Mouse (Mus musculus): ENCODE measurements around the gene Frat2. TPM values are rescaled to one million over a fixed set of nuclear protein-coding genes. Genes with fewer than 3 reads are reported as not detected.

The Frat2 gene
- polyA plus RNA-seq, 1 experiment, result 5.8 TPM

DNA sequence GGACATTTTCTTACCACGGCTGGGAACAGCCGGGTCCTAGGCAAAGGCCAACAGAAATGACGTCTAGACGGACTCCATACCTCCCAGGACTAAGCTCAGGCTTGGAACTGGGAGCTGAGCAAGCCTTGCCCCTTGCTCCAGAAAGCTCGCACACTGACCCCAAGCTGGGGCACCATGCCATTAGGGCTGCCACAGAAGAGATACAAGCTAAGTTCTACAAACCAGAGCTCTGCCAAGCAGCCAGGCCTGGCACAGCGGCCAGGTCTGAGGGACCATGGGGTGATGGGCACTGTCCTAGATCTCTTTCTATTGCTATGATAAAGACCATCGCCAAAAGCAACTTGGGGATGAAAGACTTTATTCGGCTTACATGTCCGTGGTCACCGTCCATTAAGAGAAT, 35.4 kb downstream of the Frat2 start:
- H3K4me3 ChIP-seq (ENCODE audit: insufficient read depth, low read length), result no peak overlapping the region
- no peak for TF ChIP-seq CTCF (IDR thresholded peaks at IDR 0.05; ENCODE audit: extremely low read depth, insufficient read depth, low read length)
- TF ChIP-seq POLR2A (IDR thresholded peaks at IDR 0.05; ENCODE audit: extremely low read depth, insufficient read depth, low read length), result no peak

DNA sequence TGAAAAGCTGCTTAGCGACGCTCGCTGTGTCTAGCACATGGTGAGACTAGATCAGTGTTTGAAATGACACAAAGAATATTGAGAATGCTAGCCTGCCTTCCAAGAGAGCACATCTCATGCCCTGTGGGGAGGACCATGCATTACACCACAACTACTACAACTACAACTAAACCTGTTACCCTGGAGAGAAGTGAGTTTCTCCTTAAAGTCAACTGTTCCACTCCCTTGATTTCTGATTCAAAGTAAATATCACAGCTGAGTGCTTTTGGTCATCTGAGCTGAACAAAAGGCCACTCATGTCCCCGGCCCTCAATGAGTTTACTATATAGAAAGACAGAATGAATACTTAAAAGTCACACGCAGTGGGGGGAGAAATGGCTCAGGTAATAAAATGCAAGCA, 37.9 kb downstream of the Frat2 start:
- Histone ChIP-seq H3K4me1 (ENCODE audit: control insufficient read depth, insufficient read depth, low read length) (no peaks in the 10 kb centered on the region), H3K27ac (ENCODE audit: insufficient read depth, low read length) (no peak overlapping the region), H3K4me3 (ENCODE audit: insufficient read depth, low read length) (no peak overlapping the region)
- TF ChIP-seq POLR2A (IDR thresholded peaks at IDR 0.05; ENCODE audit: extremely low read depth, insufficient read depth, low read length) (no peak), CTCF (IDR thresholded peaks at IDR 0.05; ENCODE audit: extremely low read depth, insufficient read depth, low read length) (no peak)

More for the DNA sequence above, 35.4 kb downstream of the Frat2 start:
- Histone ChIP-seq H3K4me1 (ENCODE audit: control insufficient read depth, insufficient read depth, low read length) (no peaks in the 10 kb centered on the region), H3K27ac (ENCODE audit: insufficient read depth, low read length) (no peak overlapping the region)

DNA sequence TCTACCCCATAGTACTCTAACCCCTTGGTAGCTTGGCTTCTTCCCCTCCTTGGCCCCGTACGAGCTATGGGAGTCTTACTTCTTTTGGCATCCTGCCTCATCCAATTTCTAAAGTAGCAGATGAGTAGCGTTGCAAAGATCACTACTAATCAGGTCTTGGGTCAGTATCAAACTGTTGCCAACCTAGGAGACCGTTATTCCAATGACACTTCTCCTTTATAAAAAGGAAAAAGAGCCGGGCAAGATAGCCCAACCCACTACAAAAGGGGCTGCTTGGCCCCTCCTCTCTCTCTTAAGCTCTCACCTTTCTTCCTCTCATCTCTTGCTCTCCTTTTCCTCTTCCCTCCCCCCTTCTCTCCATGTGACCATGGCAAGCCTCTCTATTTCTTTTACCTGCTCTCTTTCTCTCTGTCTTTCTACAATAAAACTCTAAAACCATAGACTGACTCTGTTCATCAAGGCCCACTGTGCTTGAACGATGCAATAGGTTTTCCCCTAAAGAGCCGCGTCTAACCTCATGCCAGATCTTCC, 39.8 kb downstream of the Frat2 start:
- TF ChIP-seq CTCF (IDR thresholded peaks at IDR 0.05; ENCODE audit: extremely low read depth, insufficient read depth, low read length) (no peak), POLR2A (IDR thresholded peaks at IDR 0.05; ENCODE audit: extremely low read depth, insufficient read depth, low read length) (no peak)
- Histone ChIP-seq H3K4me3 (ENCODE audit: insufficient read depth, low read length) (no peak overlapping the region), H3K4me1 (ENCODE audit: control insufficient read depth, insufficient read depth, low read length) (no peaks in the 10 kb centered on the region), H3K27ac (ENCODE audit: insufficient read depth, low read length) (no peak overlapping the region)

DNA sequence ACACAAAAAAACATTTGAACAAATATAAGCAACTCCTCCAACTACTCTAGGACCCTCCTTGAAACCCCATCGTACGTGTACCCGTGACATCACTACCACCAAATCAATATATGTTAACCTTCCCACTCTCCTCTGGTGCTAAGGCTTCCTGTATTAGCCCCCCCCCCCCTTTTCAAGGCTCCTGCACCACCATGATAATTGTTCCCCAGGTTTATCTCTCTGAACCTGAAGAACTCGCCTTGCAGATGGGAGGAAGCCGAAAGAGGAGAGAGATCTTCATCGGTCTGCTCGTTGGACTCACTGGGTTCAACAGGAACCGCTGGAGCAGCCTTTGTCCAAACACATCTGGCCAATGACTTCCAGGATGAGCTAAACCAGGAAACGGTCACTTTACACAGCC, 40.4 kb downstream of the Frat2 start:
- H3K4me1 ChIP-seq (ENCODE audit: control insufficient read depth, insufficient read depth, low read length), result no peaks in the 10 kb centered on the region
- TF ChIP-seq POLR2A (IDR thresholded peaks at IDR 0.05; ENCODE audit: extremely low read depth, insufficient read depth, low read length), result no peak
- TF ChIP-seq CTCF (IDR thresholded peaks at IDR 0.05; ENCODE audit: extremely low read depth, insufficient read depth, low read length), result no peak
- no peak overlapping the region for H3K27ac ChIP-seq (ENCODE audit: insufficient read depth, low read length)
- no peak overlapping the region for H3K4me3 ChIP-seq (ENCODE audit: insufficient read depth, low read length)

DNA sequence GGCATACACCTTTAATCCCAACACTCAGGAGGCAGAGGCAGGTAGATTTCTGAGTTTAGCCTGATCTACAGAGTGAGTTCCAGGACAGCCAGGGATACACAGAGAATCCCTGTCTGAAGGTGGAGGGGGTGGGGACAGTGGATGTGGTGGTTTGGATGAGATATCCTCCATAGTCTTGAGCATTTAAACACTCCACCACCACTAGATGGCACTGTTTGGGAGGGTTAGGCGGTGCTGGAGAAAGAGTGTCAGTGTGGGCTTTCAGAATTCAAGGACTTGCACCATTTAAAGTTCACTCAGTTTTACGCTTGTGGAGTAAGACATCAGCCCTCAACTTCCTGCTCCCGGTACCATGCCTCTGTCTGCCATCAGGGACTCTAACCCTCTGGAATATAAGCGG, 42.1 kb downstream of the Frat2 start:
- Histone ChIP-seq H3K27ac (ENCODE audit: insufficient read depth, low read length) (no peak overlapping the region), H3K4me1 (ENCODE audit: control insufficient read depth, insufficient read depth, low read length) (no peaks in the 10 kb centered on the region), H3K4me3 (ENCODE audit: insufficient read depth, low read length) (no peak overlapping the region)
- no peak for TF ChIP-seq CTCF (IDR thresholded peaks at IDR 0.05; ENCODE audit: extremely low read depth, insufficient read depth, low read length)

DNA sequence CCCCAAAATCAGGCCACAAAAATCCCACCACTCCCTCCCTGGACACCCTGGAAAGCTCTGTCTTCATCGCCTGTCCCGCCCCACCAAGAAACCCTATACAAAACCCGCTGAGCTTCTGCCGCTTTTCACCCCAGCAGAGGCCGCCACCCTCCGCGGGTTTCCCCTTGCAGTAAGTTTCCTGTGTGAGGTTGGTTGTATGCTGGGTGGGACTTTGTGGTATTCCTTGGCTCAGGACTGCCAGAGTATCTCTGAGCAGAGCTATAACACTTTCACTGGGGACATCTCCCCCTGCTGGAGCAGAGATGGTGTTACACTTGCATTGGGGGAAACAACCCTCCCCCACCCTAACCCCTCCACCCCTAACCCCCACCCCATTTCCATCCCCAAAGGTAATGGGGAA, 44.6 kb downstream of the Frat2 start:
- no peak overlapping the region for H3K4me3 ChIP-seq (ENCODE audit: insufficient read depth, low read length)
- no peaks in the 10 kb centered on the region for H3K4me1 ChIP-seq (ENCODE audit: control insufficient read depth, insufficient read depth, low read length)
- TF ChIP-seq CTCF (IDR thresholded peaks at IDR 0.05; ENCODE audit: extremely low read depth, insufficient read depth, low read length) (0 out of 2 replicates have a peak, but pooled peaks have one; percentile 14), POLR2A (IDR thresholded peaks at IDR 0.05; ENCODE audit: extremely low read depth, insufficient read depth, low read length) (no peak)
- no peak overlapping the region for H3K27ac ChIP-seq (ENCODE audit: insufficient read depth, low read length)

DNA sequence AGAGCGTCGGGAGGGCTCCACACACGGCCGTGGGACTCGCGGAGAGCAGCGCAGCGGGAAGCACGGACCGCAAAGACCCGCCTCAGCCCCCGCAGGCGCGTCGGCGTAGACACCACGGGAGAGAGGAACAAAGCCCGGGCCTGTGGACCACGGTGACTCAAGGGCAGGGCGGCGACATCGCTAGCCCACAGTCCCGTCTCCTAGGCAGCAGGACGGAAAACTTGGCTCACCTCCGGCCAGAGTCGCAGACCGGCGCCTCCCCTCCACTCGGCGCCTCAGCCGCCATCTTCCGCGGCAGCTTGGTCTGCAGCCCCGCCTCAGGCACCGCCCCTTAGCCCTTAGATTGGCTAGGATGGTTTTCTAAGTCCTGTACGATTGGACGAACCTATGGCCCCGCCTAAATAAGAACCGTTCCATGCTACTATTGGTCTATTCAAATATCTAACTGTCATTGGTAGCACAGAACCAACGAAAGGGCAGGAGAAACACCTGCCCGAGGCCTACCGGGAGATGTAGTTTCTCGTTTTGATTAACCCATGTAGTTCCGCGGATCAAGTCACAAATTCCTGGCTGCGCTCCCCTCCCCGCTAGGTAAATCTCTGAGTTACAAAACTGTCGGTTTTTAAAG, 46.1 kb downstream of the Frat2 start, which contains the start of gene Arhgap19:
Gene Arhgap19 (minus strand): TSS at position 306 of the 628 bp plus-strand sequence.
- Histone ChIP-seq H3K4me1 (ENCODE audit: control insufficient read depth, insufficient read depth, low read length) (no peaks in the 10 kb centered on the region), H3K27ac (ENCODE audit: insufficient read depth, low read length) (no peak within 1 kb of the TSS), H3K4me3 (ENCODE audit: insufficient read depth, low read length) (peak within 1 kb of the TSS; percentile 62)
- no peak for TF ChIP-seq CTCF (IDR thresholded peaks at IDR 0.05; ENCODE audit: extremely low read depth, insufficient read depth, low read length)
- 0 out of 2 replicates have a peak, but pooled peaks have one; percentile 31 for TF ChIP-seq POLR2A (IDR thresholded peaks at IDR 0.05; ENCODE audit: extremely low read depth, insufficient read depth, low read length)

DNA sequence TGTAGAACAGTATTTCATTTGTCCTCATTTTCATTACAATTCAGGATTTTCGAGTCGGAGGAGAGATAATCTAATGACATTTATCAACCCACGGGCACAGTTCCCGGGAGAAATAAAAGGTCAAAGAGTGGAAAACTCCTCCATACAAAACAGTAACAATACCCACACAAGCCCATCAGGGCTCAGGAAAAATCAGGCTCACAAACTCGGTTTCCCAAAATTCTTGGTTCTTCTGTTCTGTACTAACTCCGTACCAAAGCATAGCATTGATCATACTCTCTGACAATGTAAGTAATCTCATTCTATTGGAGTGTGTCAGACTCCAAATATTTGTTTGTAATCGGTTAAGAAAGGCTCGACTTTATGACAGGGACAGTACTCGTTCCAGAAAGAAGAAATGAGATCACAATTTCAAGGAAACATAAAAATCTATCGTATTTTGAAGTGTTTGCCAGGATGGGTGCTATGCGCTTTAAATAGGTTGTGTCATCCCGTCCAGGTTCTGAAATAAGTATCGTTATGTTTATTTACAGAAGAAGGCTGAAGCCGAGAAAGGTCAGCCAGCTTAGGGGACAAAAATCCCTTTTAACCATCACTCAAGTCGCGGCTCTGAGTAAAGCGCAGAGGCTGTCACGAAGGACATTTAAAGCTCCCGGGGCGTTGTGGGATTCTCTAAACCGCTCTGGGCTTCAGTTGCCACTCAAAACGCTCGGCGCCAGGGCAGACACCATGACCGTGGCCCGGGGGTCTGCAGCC, 46.8 kb downstream of the Frat2 start:
- no peak for TF ChIP-seq POLR2A (IDR thresholded peaks at IDR 0.05; ENCODE audit: extremely low read depth, insufficient read depth, low read length)
- no peak for TF ChIP-seq CTCF (IDR thresholded peaks at IDR 0.05; ENCODE audit: extremely low read depth, insufficient read depth, low read length)
- Histone ChIP-seq H3K27ac (ENCODE audit: insufficient read depth, low read length) (no peak overlapping the region), H3K4me1 (ENCODE audit: control insufficient read depth, insufficient read depth, low read length) (no peaks in the 10 kb centered on the region), H3K4me3 (ENCODE audit: insufficient read depth, low read length) (peak overlapping the region; percentile 62)

DNA sequence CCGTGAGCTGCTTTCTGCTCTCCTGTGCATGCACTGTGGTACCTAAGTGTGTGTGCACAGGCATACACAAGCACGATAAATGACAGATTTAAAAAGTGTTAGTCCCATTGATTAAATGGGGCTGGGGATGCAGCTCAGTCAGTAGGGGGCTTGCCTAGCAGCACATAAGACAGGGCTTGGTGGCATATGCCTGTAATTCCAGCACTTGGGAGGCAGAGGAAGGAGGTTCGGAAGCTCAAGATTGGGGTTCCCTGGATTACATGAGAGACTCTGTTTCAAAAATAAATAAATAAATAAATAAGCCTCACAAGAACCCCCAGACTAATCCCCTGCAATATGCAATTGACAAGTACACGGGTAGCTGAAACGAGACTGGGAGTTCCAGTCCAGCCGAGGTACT, 47.5 kb downstream of the Frat2 start:
- Histone ChIP-seq H3K27ac (ENCODE audit: insufficient read depth, low read length) (no peak overlapping the region), H3K4me1 (ENCODE audit: control insufficient read depth, insufficient read depth, low read length) (no peaks in the 10 kb centered on the region), H3K4me3 (ENCODE audit: insufficient read depth, low read length) (no peak overlapping the region)
- TF ChIP-seq CTCF (IDR thresholded peaks at IDR 0.05; ENCODE audit: extremely low read depth, insufficient read depth, low read length) (no peak), POLR2A (IDR thresholded peaks at IDR 0.05; ENCODE audit: extremely low read depth, insufficient read depth, low read length) (no peak)

DNA sequence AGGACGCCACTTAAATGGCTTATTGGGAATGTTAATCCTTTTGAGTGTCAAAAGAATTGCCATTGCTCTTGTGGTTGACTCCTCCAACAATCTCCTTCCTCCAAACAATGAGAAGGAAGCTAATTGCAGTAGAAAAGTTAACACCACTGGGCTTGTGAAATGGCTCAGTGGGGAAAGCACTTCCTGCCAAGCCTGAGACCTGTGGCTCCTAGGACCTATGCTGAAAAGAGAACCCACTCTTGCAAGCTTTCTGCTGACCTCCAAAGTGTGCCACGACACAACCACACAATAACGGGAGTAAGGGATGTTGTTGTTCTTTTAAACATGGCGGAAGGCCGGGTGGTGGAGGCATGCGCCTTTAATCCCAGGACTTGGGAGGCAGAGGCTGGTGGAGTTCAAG, 50.4 kb downstream of the Frat2 start:
- Histone ChIP-seq H3K4me1 (ENCODE audit: control insufficient read depth, insufficient read depth, low read length) (no peaks in the 10 kb centered on the region), H3K27ac (ENCODE audit: insufficient read depth, low read length) (no peak overlapping the region), H3K4me3 (ENCODE audit: insufficient read depth, low read length) (no peak overlapping the region)
- TF ChIP-seq POLR2A (IDR thresholded peaks at IDR 0.05; ENCODE audit: extremely low read depth, insufficient read depth, low read length) (no peak), CTCF (IDR thresholded peaks at IDR 0.05; ENCODE audit: extremely low read depth, insufficient read depth, low read length) (no peak)
